Mouse (Mus musculus) liver, embryonic 14.5 days (tissue): ENCODE measurements around the gene Ostn.

ENCODE experiments used
- CTCF ChIP-seq: IDR thresholded peaks from 2 replicates; pipeline ENCODE4 v1.5.1; 2016; ENCODE audit warnings: antibody characterized with exemption, low read depth, control low read depth
- EP300 ChIP-seq: IDR thresholded peaks from 2 replicates; pipeline ENCODE4 v1.6.1; 2016; ENCODE audit warnings: antibody characterized with exemption, low read depth

DNA sequence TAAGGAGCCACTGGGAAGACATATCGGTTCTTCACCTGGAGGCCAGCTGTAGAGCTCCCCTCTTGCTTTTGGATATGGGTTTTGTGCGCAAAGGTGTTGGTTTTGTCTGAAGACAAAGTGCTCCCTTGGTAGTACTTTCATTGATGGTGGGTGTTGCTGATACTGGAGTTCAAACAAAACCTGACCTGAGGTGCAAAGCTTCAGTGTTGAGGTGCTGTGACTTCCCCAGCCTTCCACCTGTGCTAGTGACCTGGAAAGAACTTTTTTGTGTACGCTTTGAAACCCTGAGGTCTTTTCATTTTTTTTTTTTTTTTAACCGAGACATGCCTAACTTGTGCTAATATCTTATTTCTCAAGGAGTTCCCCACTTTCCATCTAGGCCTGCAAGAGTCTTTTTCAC is 83.0 kb downstream of the Ostn start:
- TF ChIP-seq EP300, result no peak
- TF ChIP-seq CTCF, result no peak
